Mouse (Mus musculus) lung, postnatal 0 days (tissue): Measurements from ENCODE around the gene Fam104a. TPM values are rescaled to one million over a fixed set of nuclear protein-coding genes. Genes with fewer than 3 reads are reported as not detected.

ENCODE experiments used
- ATAC-seq: fragments of 200-750 bp; cut with Nextera tagmentation; 2 replicates; pipeline ENCODE4 v1.8.0; 2017; ENCODE audit warnings: moderate library complexity
- DNase-seq: peaks from one replicate; pipeline ENCODE4 v3.0.0-alpha.2; 2016; ENCODE audit warnings: low spot score
- H3K27ac ChIP-seq: fragments of 300-500 bp; sonication (generic); 2 replicates; pipeline ENCODE4 v1.5.1; 2014; ENCODE audit warnings: antibody characterized with exemption, mild to moderate bottlenecking, low read length, mixed read lengths
- H3K27me3 ChIP-seq: fragments of 300-500 bp; sonication (generic); replicated peaks from 2 replicates; pipeline ENCODE4 v1.6.1; 2014; ENCODE audit warnings: low read length, mixed read lengths; ENCODE audit not compliant: insufficient read depth
- H3K36me3 ChIP-seq: fragments of 300-500 bp; sonication (generic); 2 replicates; pipeline ENCODE4 v1.6.1; 2014; ENCODE audit warnings: low read length, mixed read lengths; ENCODE audit not compliant: insufficient read depth
- H3K4me1 ChIP-seq: fragments of 300-500 bp; sonication (generic); 2 replicates; pipeline ENCODE4 v1.6.1; 2014; ENCODE audit warnings: antibody characterized with exemption, low read depth, low read length, mixed read lengths; ENCODE audit not compliant: insufficient read depth
- H3K4me2 ChIP-seq: fragments of 300-500 bp; sonication (generic); replicated peaks from 2 replicates; pipeline ENCODE4 v1.6.1; 2014; ENCODE audit warnings: low read depth, mild to moderate bottlenecking, low read length, moderate library complexity, mixed read lengths
- H3K4me3 ChIP-seq: fragments of 300-500 bp; sonication (generic); 2 replicates; pipeline ENCODE4 v1.5.1; 2014; ENCODE audit warnings: low read depth, low read length
- H3K9ac ChIP-seq: fragments of 300-500 bp; sonication (generic); replicated peaks from 2 replicates; pipeline ENCODE4 v1.6.1; 2014; ENCODE audit warnings: low read depth, mild to moderate bottlenecking
- H3K9me3 ChIP-seq: fragments of 300-500 bp; sonication (generic); 2 replicates; pipeline ENCODE4 v1.6.1; 2016; ENCODE audit warnings: low read length, mixed read lengths
- CTCF ChIP-seq: IDR thresholded peaks from 2 replicates; pipeline ENCODE4 v1.5.1; 2016; ENCODE audit warnings: antibody characterized with exemption, mild to moderate bottlenecking
- EP300 ChIP-seq: IDR thresholded peaks from 2 replicates; pipeline ENCODE4 v1.6.1; 2016; ENCODE audit warnings: antibody characterized with exemption, mild to moderate bottlenecking, control low read depth
- WGBS: fragments of 180-500 bp; shearing (Covaris S2); extraction: QIAGEN DNeasy Blood & Tissue Kit; methylation state at CpG from one replicate; pipeline ENCODE4 v1.1.7; 2014; 5-methylcytosine and 5-hydroxymethylcytosine counted together
- polyA plus RNA-seq: library from polyadenylated mRNA; unstranded; fragments of >200 nt; fragmentation: Nextera tagmentation; extraction: Ambion mirVana; gene quantifications from 2 replicates; pipeline ENCODE4 v1.2.1, GENCODE M21; 2015

Fam104a gene
- polyA plus RNA-seq, 1 experiment from 2014 or later, result 44.1 TPM

- H3K9ac ChIP-seq, result no peak overlapping the region
- DNase-seq, result no peak
- peaks cover 11% of the 10 kb centered on the region; the same call in 1 of the 2 replicates for H3K4me1 ChIP-seq
- TF ChIP-seq EP300 (no peak), CTCF (no peak)
- H3K9me3 ChIP-seq, result no peaks in the 10 kb centered on the region
- H3K4me3 ChIP-seq, result no peak overlapping the region
- H3K27ac ChIP-seq, result no peak overlapping the region
- WGBS, result 58% methylated on average over 15 of the region's 15 CpGs
- H3K4me2 ChIP-seq, result no peak overlapping the region
- no peaks in the 10 kb centered on the region for H3K27me3 ChIP-seq
- no peak for ATAC-seq
- no peaks in the 10 kb centered on the region for H3K36me3 ChIP-seq
Observed at GRCm38 (mm10) chr11:113705966-113706652, 22.2 kb upstream of the Fam104a start.

GRCm38 (mm10) chr11:113703758-113704157 lies 19.8 kb upstream of the Fam104a start:
- no peaks in the 10 kb centered on the region for H3K9me3 ChIP-seq
- peak; percentile 76 for ATAC-seq
- peak; percentile 83 for DNase-seq
- no peak overlapping the region for H3K4me3 ChIP-seq
- no peaks in the 10 kb centered on the region for H3K36me3 ChIP-seq
- no peak overlapping the region for H3K4me2 ChIP-seq
- no peak overlapping the region for H3K9ac ChIP-seq
- WGBS, result 22% methylated on average over 5 of the region's 5 CpGs
- TF ChIP-seq EP300 (no peak), CTCF (peak; percentile 100)
- peaks cover 3% of the 10 kb centered on the region; the same call in 1 of the 2 replicates for H3K4me1 ChIP-seq
- H3K27me3 ChIP-seq, result no peaks in the 10 kb centered on the region
- no peak overlapping the region for H3K27ac ChIP-seq

GRCm38 (mm10) chr11:113699643-113700042 lies 15.7 kb upstream of the Fam104a start:
- no peaks in the 10 kb centered on the region for H3K27me3 ChIP-seq
- no peak overlapping the region for H3K4me2 ChIP-seq
- H3K4me1 ChIP-seq, result peaks cover 3% of the 10 kb centered on the region; the same call in 1 of the 2 replicates
- no peaks in the 10 kb centered on the region for H3K9me3 ChIP-seq
- DNase-seq (no peak), ATAC-seq (no peak)
- 73% methylated on average over 7 of the region's 7 CpGs for WGBS
- no peak overlapping the region for H3K9ac ChIP-seq
- no peak overlapping the region for H3K27ac ChIP-seq
- no peaks in the 10 kb centered on the region for H3K36me3 ChIP-seq
- no peak overlapping the region for H3K4me3 ChIP-seq
- no peak for TF ChIP-seq EP300
- TF ChIP-seq CTCF, result no peak

GRCm38 (mm10) chr11:113698013-113698545 lies 14.1 kb upstream of the Fam104a start:
- Histone ChIP-seq H3K4me2 (no peak overlapping the region), H3K27ac (no peak overlapping the region), H3K4me1 (no peaks in the 10 kb centered on the region), H3K27me3 (no peaks in the 10 kb centered on the region), H3K9ac (no peak overlapping the region), H3K9me3 (no peaks in the 10 kb centered on the region), H3K36me3 (0 out of 2 replicates have a peak, but pooled peaks cover 4% of the 10 kb centered on the region), H3K4me3 (no peak overlapping the region)
- 53% methylated on average over 12 of the region's 12 CpGs for WGBS
- TF ChIP-seq EP300 (peak; percentile 51), CTCF (no peak)
- ATAC-seq (peak; percentile 80), DNase-seq (peak; percentile 84)

DNA sequence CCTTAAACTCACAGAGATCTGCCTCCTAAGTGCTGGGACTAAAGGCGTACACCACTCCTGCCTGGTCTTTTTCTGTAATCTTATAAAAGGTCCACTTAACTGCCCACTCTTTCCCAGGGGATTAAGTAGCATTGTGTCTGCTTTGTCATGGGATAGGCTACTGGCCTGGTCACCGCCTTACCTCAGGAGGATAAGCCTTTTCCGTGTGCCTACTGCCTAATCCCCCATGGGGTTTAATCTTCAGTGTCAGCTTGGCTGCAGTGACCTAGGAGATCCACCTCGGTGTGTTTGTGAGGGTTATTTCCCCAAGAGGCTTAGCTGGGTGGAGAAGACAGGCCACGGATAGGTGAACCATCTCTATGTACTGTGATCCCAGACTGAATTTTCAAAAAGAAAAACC lies 13.6 kb upstream of the Fam104a start:
- peak overlapping the region; percentile 51 for H3K27ac ChIP-seq
- H3K9me3 ChIP-seq, result no peaks in the 10 kb centered on the region
- no peak overlapping the region for H3K4me2 ChIP-seq
- ATAC-seq, result no peak; the same call in 1 of the 2 replicates
- WGBS, result 81% methylated on average over 5 of the region's 5 CpGs
- no peak overlapping the region for H3K4me3 ChIP-seq
- DNase-seq, result no peak
- TF ChIP-seq EP300 (no peak), CTCF (no peak)
- 0 out of 2 replicates have a peak, but pooled peaks cover 4% of the 10 kb centered on the region for H3K36me3 ChIP-seq
- no peaks in the 10 kb centered on the region for H3K27me3 ChIP-seq
- no peak overlapping the region for H3K9ac ChIP-seq
- no peaks in the 10 kb centered on the region for H3K4me1 ChIP-seq

DNA sequence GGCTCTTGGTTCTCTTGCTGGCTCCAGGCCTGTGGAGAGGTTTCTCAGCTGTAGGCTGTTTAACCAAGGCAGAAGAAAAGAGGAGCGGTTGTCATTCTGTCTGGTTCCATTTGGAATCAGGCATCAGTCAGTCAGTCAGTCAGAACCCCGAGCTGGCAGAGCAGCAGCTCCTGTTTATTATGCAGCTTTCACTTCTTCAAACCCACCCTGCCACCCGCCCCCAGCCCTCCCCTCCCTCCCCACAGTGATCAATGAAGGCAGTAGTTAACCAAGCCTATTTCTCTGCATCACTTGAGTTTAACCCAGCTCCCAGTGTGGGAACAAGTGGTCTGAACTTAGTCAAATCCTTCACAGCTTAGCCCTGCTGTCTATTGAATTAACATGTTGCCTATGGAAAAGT lies 7.9 kb upstream of the Fam104a start:
- 73% methylated on average over 3 of the region's 3 CpGs for WGBS
- H3K27ac ChIP-seq, result no peak overlapping the region
- DNase-seq (no peak), ATAC-seq (no peak)
- H3K9ac ChIP-seq, result no peak overlapping the region
- H3K4me3 ChIP-seq, result no peak overlapping the region
- 0 out of 2 replicates have a peak, but pooled peaks cover 17% of the 10 kb centered on the region for H3K36me3 ChIP-seq
- TF ChIP-seq CTCF, result no peak
- TF ChIP-seq EP300, result no peak
- no peaks in the 10 kb centered on the region for H3K27me3 ChIP-seq
- H3K4me2 ChIP-seq, result no peak overlapping the region
- H3K4me1 ChIP-seq, result no peaks in the 10 kb centered on the region
- H3K9me3 ChIP-seq, result no peaks in the 10 kb centered on the region
